Mouse (Mus musculus) thymus, adult 2 months (tissue): Measurements from ENCODE around the gene Crip2.

Source experiments
- CTCF ChIP-seq: fragments of 200-500 bp; IDR thresholded peaks from 2 replicates; pipeline ENCODE4 v1.5.1; 2012; ENCODE audit warnings: mild to moderate bottlenecking, control low read depth, low read length, moderate library complexity, borderline replicate concordance; ENCODE audit not compliant: control insufficient read depth, poor library complexity, insufficient read depth; ENCODE audit errors: extremely low read depth
- POLR2A ChIP-seq: fragments of 200-500 bp; IDR thresholded peaks from 2 replicates; pipeline ENCODE4 v1.6.1; 2012; ENCODE audit warnings: mild to moderate bottlenecking, low read length, control low read depth, moderate library complexity; ENCODE audit not compliant: control insufficient read depth, poor library complexity, insufficient read depth; ENCODE audit errors: extremely low read depth

DNA sequence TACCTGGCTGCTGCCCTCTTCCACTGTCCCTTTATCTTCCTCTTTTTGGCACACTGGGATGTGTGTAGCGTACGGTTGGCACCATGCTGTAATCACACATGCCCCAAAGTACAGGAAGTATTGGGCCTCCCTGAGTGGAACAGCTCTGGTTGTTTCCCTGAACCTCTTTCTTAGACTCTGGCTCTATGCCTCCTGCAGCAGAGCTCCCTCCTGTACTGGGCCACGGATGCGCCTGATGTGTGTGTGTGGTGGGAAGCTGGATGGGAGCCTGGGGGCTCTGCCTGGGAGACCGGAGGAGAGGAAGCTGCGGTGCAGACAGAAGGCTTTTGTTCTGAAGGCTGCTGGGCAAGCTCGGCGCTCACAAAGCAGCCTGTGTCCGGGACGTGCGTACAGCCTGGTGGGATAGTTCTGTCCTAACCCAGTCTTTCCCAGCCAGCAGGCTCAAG lies 23.5 kb downstream of the Crip2 start:
- TF ChIP-seq CTCF (no peak), POLR2A (no peak)
